In the genomic region with DNA sequence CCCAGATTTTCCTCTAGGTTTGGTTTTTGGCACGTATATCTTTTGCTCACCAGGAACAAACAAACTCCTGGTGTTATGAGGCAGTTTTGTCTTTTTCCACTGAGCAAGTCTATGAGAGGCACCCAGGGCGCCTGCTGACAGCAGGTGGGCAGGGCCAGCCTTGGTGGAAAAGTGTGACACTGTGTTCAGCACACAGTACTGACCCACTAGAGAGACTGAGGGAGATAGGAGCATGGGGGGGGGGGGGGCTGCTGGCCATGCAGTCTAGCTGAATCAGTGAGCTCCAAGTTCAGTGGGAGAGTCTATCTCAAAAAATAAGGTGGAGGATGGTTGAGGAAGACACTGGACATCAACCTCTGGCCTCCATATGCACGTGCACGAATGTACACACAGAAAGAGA, we compare ENCODE assay signal across 21 mouse cellular contexts.
DNase-seq lines count a peak whose midpoint lies in the region; ATAC-seq lines count a peak whose summit lies in the region.
"Had no signal": no experiment of that assay in that cellular context is flagged by ENCODE, and none has a peak within 500 bp of the region (broad histone marks: within the 10 kb centered on the region; RNA-seq: fewer than 3 reads in every experiment).

No protein-coding gene starts in this region.

- DNase-seq in forebrain, embryonic 11.5 days (ENCODE audit: low spot score): peak; percentile 46
- peak; percentile 74 for DNase-seq in heart, adult 11 months
- peak; percentile 63 for DNase-seq in heart, embryonic 10.5 days (ENCODE audit: low spot score)
- DNase-seq in heart, postnatal 10 days: no peak
- DNase-seq: adrenal gland, adult 2 months; adrenal gland, adult 8-10 months; adrenal gland, postnatal 10 days; adrenal gland, postnatal 14 days; adrenal gland, postnatal 25 days; adrenal gland, postnatal 36 days; B cell, adult 2 months; cerebellum, adult 11 months; cerebellum, adult 11-12 months; cerebellum, adult 18-20 months had no signal

- 88% methylated on average over 4 of the region's 4 CpGs for WGBS in forebrain, embryonic 11.5 days
- 90% methylated on average over 4 of the region's 4 CpGs for WGBS in forebrain, embryonic 13.5 days
- WGBS in heart, embryonic 12.5 days: 73% methylated on average over 4 of the region's 4 CpGs
- WGBS in heart, embryonic 10.5 days: 79% methylated on average over 4 of the region's 4 CpGs

- H3K4me1 ChIP-seq in forebrain, embryonic 11.5 days (replicated peaks; ENCODE audit: control insufficient read depth, insufficient read depth, low read length): no peaks in the 10 kb centered on the region
- no peaks in the 10 kb centered on the region for H3K4me1 ChIP-seq in forebrain, embryonic 13.5 days
- H3K4me1 ChIP-seq in heart, embryonic 12.5 days (replicated peaks): no peaks in the 10 kb centered on the region
- H3K4me1 ChIP-seq in heart, embryonic 10.5 days: 0 out of 2 replicates have a peak, but pooled peaks cover 5% of the 10 kb centered on the region

- H3K9ac ChIP-seq in forebrain, embryonic 11.5 days (ENCODE audit: low read length): no peak overlapping the region
- H3K9ac ChIP-seq in forebrain, embryonic 13.5 days: no peak overlapping the region
- no peak overlapping the region for H3K9ac ChIP-seq in heart, embryonic 12.5 days

- H3K4me2 ChIP-seq in forebrain, embryonic 11.5 days (ENCODE audit: low read depth, low read length, severe bottlenecking): no peak overlapping the region
- H3K4me2 ChIP-seq in forebrain, embryonic 13.5 days: no peak overlapping the region
- no peak overlapping the region for H3K4me2 ChIP-seq in heart, embryonic 12.5 days

- no peaks in the 10 kb centered on the region for H3K36me3 ChIP-seq in forebrain, embryonic 11.5 days (ENCODE audit: control insufficient read depth, insufficient read depth, low read length)
- H3K36me3 ChIP-seq in forebrain, embryonic 13.5 days (ENCODE audit: poor library complexity, severe bottlenecking): no peaks in the 10 kb centered on the region
- H3K36me3 ChIP-seq in heart, embryonic 12.5 days: no peaks in the 10 kb centered on the region
- H3K36me3 ChIP-seq in heart, embryonic 10.5 days: no peaks in the 10 kb centered on the region
- H3K36me3 ChIP-seq: G1E had no signal

- no peak overlapping the region for H3K27ac ChIP-seq in forebrain, embryonic 11.5 days (ENCODE audit: low read depth, low read length)
- no peak overlapping the region for H3K27ac ChIP-seq in forebrain, embryonic 13.5 days
- H3K27ac ChIP-seq in heart, embryonic 12.5 days (ENCODE audit: poor library complexity, severe bottlenecking): no peak overlapping the region
- H3K27ac ChIP-seq in heart, embryonic 10.5 days: no peak overlapping the region

- intact Hi-C loops in heart, postnatal 10 days (cut with DNase I): loop anchor here (10.0 kb wide), 1 partner anchor 578 kb away; no protein-coding TSS in a partner anchor

- no peaks in the 10 kb centered on the region for H3K9me3 ChIP-seq in forebrain, embryonic 11.5 days (ENCODE audit: control insufficient read depth, low read length)
- no peaks in the 10 kb centered on the region for H3K9me3 ChIP-seq in forebrain, embryonic 13.5 days (replicated peaks)
- no peaks in the 10 kb centered on the region for H3K9me3 ChIP-seq in heart, embryonic 12.5 days (replicated peaks)
- H3K9me3 ChIP-seq in heart, embryonic 10.5 days: no peaks in the 10 kb centered on the region

- no peaks in the 10 kb centered on the region for H3K27me3 ChIP-seq in forebrain, embryonic 11.5 days (ENCODE audit: control insufficient read depth, insufficient read depth, low read length)
- H3K27me3 ChIP-seq in forebrain, embryonic 13.5 days: no peaks in the 10 kb centered on the region
- peaks cover 10% of the 10 kb centered on the region; the same call in 1 of the 2 replicates for H3K27me3 ChIP-seq in heart, embryonic 12.5 days (replicated peaks)
- 0 out of 2 replicates have a peak, but pooled peaks cover 11% of the 10 kb centered on the region for H3K27me3 ChIP-seq in heart, embryonic 10.5 days (ENCODE audit: insufficient read depth, poor library complexity, severe bottlenecking)
- H3K27me3 ChIP-seq: CH12.LX had no signal

- no peak for ATAC-seq in forebrain, embryonic 11.5 days (replicated peaks; ENCODE audit: low FRiP score)
- no peak for ATAC-seq in forebrain, embryonic 13.5 days
- no peak for ATAC-seq in heart, embryonic 12.5 days (ENCODE audit: insufficient number of reproducible peaks, low FRiP score)
- ATAC-seq: activated CD4-positive, CD25-positive, alpha-beta regulatory T cell, adult 4 months; CD4-positive, CD25-positive, alpha-beta regulatory T cell, adult 4 months; Patski had no signal

- H3K4me3 ChIP-seq in forebrain, embryonic 11.5 days (ENCODE audit: low read depth, low read length): no peak overlapping the region
- H3K4me3 ChIP-seq in forebrain, embryonic 13.5 days: no peak overlapping the region
- no peak overlapping the region for H3K4me3 ChIP-seq in heart, embryonic 12.5 days
- H3K4me3 ChIP-seq in heart, embryonic 10.5 days: no peak overlapping the region

Comparison
In these comparisons a context has a peak if more than half of its experiments do, and no peak if none do; other contexts are left out.
1. DNase-seq: peak in forebrain, embryonic 11.5 days (single experiment), heart, adult 11 months (single experiment) and heart, embryonic 10.5 days (single experiment); none in heart, postnatal 10 days (0 of 2).